Mouse (Mus musculus) heart, embryonic 16.5 days (tissue): ENCODE measurements at regions not wholly inside any gene's neighbourhood (a gene's known extent, or its start where the extent isn't known, plus 50 kb on each side); places are given as distances from the start of the nearest gene placed in this dataset.
A peak's percentile ranks its signal among the peaks of the same experiment; 100 is the strongest.

Source experiments
- ATAC-seq: fragments of 200-750 bp; cut with Nextera tagmentation; replicated peaks from 2 replicates; pipeline ENCODE4 v1.8.0; 2017; ENCODE audit warnings: moderate number of reproducible peaks; ENCODE audit not compliant: insufficient read depth, low FRiP score; ENCODE audit errors: extremely low read depth
- H3K27ac ChIP-seq: fragments of 300-500 bp; sonication (generic); 2 replicates; pipeline ENCODE4 v1.5.1; 2014; ENCODE audit warnings: mild to moderate bottlenecking, low read length, control low read depth, moderate library complexity
- H3K27me3 ChIP-seq: fragments of 300-500 bp; sonication (generic); 2 replicates; pipeline ENCODE4 v1.6.1; 2014; ENCODE audit warnings: low read length, mixed read lengths; ENCODE audit not compliant: control insufficient read depth, insufficient read depth
- H3K36me3 ChIP-seq: fragments of 300-500 bp; sonication (generic); 2 replicates; pipeline ENCODE4 v1.6.1; 2014; ENCODE audit not compliant: control insufficient read depth, insufficient read depth
- H3K4me1 ChIP-seq: fragments of 300-500 bp; sonication (generic); 2 replicates; pipeline ENCODE4 v1.6.1; 2014; ENCODE audit warnings: low read length, mixed read lengths; ENCODE audit not compliant: control insufficient read depth, insufficient read depth
- H3K4me2 ChIP-seq: fragments of 300-500 bp; sonication (generic); 2 replicates; pipeline ENCODE4 v1.6.1; 2014; ENCODE audit warnings: low read depth, mild to moderate bottlenecking, control low read depth, low read length
- H3K4me3 ChIP-seq: fragments of 300-500 bp; sonication (generic); 2 replicates; pipeline ENCODE4 v1.5.1; 2014; ENCODE audit warnings: mild to moderate bottlenecking, control low read depth, low read length
- H3K9ac ChIP-seq: fragments of 300-500 bp; sonication (generic); 2 replicates; pipeline ENCODE4 v1.6.1; 2014; ENCODE audit warnings: low read length, control low read depth
- H3K9me3 ChIP-seq: fragments of 300-500 bp; sonication (generic); replicated peaks from 2 replicates; pipeline ENCODE4 v1.6.1; 2016; ENCODE audit warnings: low read length; ENCODE audit not compliant: control insufficient read depth
- WGBS: fragments of 180-500 bp; shearing (Covaris S2); extraction: QIAGEN DNeasy Blood & Tissue Kit; methylation state at CpG from one replicate; pipeline ENCODE4 v1.1.7; 2014; 5-methylcytosine and 5-hydroxymethylcytosine counted together

DNA sequence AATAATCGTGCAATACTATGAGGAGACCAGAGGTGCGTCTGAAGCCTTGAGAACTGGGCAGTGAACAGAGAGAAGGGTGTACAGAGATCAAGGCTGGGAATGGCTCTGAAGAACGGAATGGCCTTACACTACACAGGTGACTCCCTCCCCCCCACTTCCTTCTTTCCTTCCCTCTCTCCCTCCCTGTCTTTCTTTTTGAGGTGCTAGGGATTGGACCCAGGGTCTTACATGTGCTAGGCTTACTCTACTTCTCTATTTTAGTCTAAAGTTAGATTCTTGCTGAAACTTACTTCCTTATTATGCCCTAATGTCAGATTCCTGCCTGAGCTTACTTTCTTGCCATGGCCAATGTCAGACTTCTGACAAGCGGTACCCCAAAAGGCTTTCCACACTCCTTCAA lies 176.2 kb upstream of the Gadl1 start:
- no peak for ATAC-seq
- no peak overlapping the region for H3K9ac ChIP-seq
- WGBS: 86% methylated on average over 4 of the region's 4 CpGs
- no peak overlapping the region for H3K27ac ChIP-seq
- H3K27me3 ChIP-seq: no peaks in the 10 kb centered on the region
- no peaks in the 10 kb centered on the region for H3K4me1 ChIP-seq
- no peaks in the 10 kb centered on the region for H3K36me3 ChIP-seq
- no peak overlapping the region for H3K4me3 ChIP-seq
- no peak overlapping the region for H3K4me2 ChIP-seq
- H3K9me3 ChIP-seq: no peaks in the 10 kb centered on the region

DNA sequence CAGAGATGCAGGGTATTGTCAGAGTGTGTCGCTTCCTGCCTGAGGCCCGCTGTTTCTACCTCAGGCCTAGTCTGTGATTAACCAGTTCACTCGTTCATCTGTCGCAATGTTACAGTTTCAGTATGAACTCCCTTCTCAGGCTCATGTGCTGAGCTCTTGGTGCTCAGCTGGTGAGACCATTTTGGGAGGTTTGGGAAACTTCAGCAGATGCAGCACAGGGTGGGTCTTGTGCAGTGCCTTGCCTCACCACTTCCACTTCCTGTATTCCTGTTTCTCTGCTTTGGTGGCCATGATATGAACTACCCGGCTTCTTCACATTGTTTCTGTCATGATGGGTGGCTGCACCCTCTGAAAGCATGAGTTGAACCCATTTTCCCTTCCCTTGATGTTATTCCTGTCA lies 169.3 kb upstream of the Gadl1 start:
- H3K27me3 ChIP-seq: no peaks in the 10 kb centered on the region
- ATAC-seq: no peak

GRCm38 (mm10) chr9:115746436-115746835 lies 162.8 kb upstream of the Gadl1 start:
- Histone ChIP-seq H3K4me1 (no peaks in the 10 kb centered on the region), H3K27ac (no peak overlapping the region), H3K9ac (no peak overlapping the region), H3K9me3 (peaks cover 3% of the 10 kb centered on the region), H3K4me3 (no peak overlapping the region), H3K4me2 (no peak overlapping the region), H3K27me3 (no peaks in the 10 kb centered on the region), H3K36me3 (no peaks in the 10 kb centered on the region)
- 48% methylated on average over 9 of the region's 9 CpGs for WGBS
- no peak for ATAC-seq

More for the DNA sequence above, 169.3 kb upstream of the Gadl1 start:
- 75% methylated on average over 5 of the region's 5 CpGs for WGBS
- H3K27ac ChIP-seq: no peak overlapping the region
- H3K36me3 ChIP-seq: no peaks in the 10 kb centered on the region
- H3K9me3 ChIP-seq: no peaks in the 10 kb centered on the region; the same call in 1 of the 2 replicates
- H3K4me1 ChIP-seq: no peaks in the 10 kb centered on the region
- H3K4me2 ChIP-seq: no peak overlapping the region
- no peak overlapping the region for H3K9ac ChIP-seq
- H3K4me3 ChIP-seq: no peak overlapping the region

- peaks cover 23% of the 10 kb centered on the region for H3K4me1 ChIP-seq
- H3K9me3 ChIP-seq: 0 out of 2 replicates have a peak, but pooled peaks cover 4% of the 10 kb centered on the region
- no peak overlapping the region for H3K4me3 ChIP-seq
- no peaks in the 10 kb centered on the region for H3K27me3 ChIP-seq
- peak; percentile 64 for ATAC-seq
- H3K9ac ChIP-seq: peak overlapping the region; percentile 29; the same call in 1 of the 2 replicates
- H3K4me2 ChIP-seq: peak overlapping the region; percentile 28; the same call in 1 of the 2 replicates
- peak overlapping the region; percentile 24 for H3K27ac ChIP-seq
- no peaks in the 10 kb centered on the region for H3K36me3 ChIP-seq
- 11% methylated on average over 2 of the region's 2 CpGs for WGBS
Observed at GRCm38 (mm10) chr9:115760496-115760895, 148.8 kb upstream of the Gadl1 start.

- peak overlapping the region; percentile 26; the same call in 1 of the 2 replicates for H3K4me3 ChIP-seq
- no peaks in the 10 kb centered on the region for H3K36me3 ChIP-seq
- H3K4me1 ChIP-seq: peaks cover 23% of the 10 kb centered on the region
- H3K9me3 ChIP-seq: 0 out of 2 replicates have a peak, but pooled peaks cover 4% of the 10 kb centered on the region
- peak; percentile 60; the same call in 1 of the 2 replicates for ATAC-seq
- H3K4me2 ChIP-seq: peak overlapping the region; percentile 56
- 0 out of 2 replicates have a peak overlapping the region, but pooled peaks have one; percentile 38 for H3K27ac ChIP-seq
- no peak overlapping the region for H3K9ac ChIP-seq
- 33% methylated on average over 5 of the region's 5 CpGs for WGBS
- no peaks in the 10 kb centered on the region for H3K27me3 ChIP-seq
Observed at GRCm38 (mm10) chr9:115764136-115764535, 145.1 kb upstream of the Gadl1 start.

DNA sequence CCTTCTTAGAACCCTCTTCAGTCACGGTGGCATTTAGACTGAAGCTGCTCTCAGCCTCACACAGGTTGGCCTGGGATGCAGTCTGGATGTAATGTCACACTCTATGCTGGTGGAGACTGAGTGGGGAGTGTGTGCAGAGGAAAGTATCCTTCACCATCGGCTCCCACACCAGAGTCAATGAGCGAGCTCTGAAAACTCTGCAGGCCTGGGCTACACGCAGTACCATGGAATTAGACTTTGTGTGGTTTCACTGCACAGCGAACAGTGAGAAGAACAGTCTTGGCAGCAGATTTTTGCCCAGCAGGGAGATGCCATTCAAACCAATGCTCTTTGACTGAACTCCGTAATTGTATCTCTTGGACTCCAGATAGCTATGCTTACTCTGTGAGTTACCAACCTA lies 142.8 kb upstream of the Gadl1 start:
- Histone ChIP-seq H3K36me3 (no peaks in the 10 kb centered on the region), H3K27ac (no peak overlapping the region), H3K9me3 (0 out of 2 replicates have a peak, but pooled peaks cover 4% of the 10 kb centered on the region), H3K27me3 (no peaks in the 10 kb centered on the region), H3K4me2 (no peak overlapping the region), H3K4me1 (peaks cover 11% of the 10 kb centered on the region), H3K4me3 (no peak overlapping the region), H3K9ac (no peak overlapping the region)
- 76% methylated on average over 6 of the region's 6 CpGs for WGBS
- no peak for ATAC-seq

GRCm38 (mm10) chr9:115775112-115775511 lies 134.1 kb upstream of the Gadl1 start:
- no peak overlapping the region for H3K27ac ChIP-seq
- H3K4me3 ChIP-seq: no peak overlapping the region
- WGBS: 73% methylated on average over 8 of the region's 8 CpGs
- H3K9me3 ChIP-seq: no peaks in the 10 kb centered on the region
- H3K4me2 ChIP-seq: no peak overlapping the region
- H3K36me3 ChIP-seq: no peaks in the 10 kb centered on the region
- H3K4me1 ChIP-seq: no peaks in the 10 kb centered on the region
- no peak for ATAC-seq
- H3K9ac ChIP-seq: no peak overlapping the region
- no peaks in the 10 kb centered on the region for H3K27me3 ChIP-seq

DNA sequence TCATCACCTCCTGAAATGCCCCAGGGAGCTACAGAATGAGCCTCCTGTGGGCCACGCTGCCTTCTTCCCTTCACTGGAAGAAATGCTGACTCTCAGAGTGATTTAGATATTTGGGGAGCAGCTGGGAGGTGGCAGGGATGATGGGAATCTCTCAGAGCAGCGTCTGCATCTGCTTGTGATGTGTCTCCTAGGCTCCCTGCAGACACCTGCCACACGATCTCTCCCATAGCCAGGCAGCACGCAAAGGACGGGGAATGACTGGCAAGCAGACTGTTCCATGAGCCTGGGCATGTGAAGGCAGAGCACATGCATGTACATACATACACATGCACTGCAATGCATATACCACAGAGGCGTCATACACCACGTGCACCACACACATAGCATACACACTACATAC lies 133.4 kb upstream of the Gadl1 start:
- H3K36me3 ChIP-seq: no peaks in the 10 kb centered on the region
- no peaks in the 10 kb centered on the region for H3K27me3 ChIP-seq
- 83% methylated on average over 7 of the region's 7 CpGs for WGBS
- no peak overlapping the region for H3K4me3 ChIP-seq
- H3K9ac ChIP-seq: no peak overlapping the region
- no peaks in the 10 kb centered on the region for H3K4me1 ChIP-seq
- H3K9me3 ChIP-seq: no peaks in the 10 kb centered on the region
- no peak overlapping the region for H3K27ac ChIP-seq
- ATAC-seq: no peak
- H3K4me2 ChIP-seq: no peak overlapping the region

- Histone ChIP-seq H3K4me1 (no peaks in the 10 kb centered on the region), H3K27ac (no peak overlapping the region), H3K9me3 (0 out of 2 replicates have a peak, but pooled peaks cover 2% of the 10 kb centered on the region), H3K9ac (no peak overlapping the region), H3K4me2 (no peak overlapping the region), H3K4me3 (no peak overlapping the region), H3K36me3 (no peaks in the 10 kb centered on the region), H3K27me3 (no peaks in the 10 kb centered on the region)
- ATAC-seq: no peak
- WGBS: 73% methylated on average over 9 of the region's 9 CpGs
Observed at GRCm38 (mm10) chr9:115777097-115777864, 132.0 kb upstream of the Gadl1 start.
